Mouse (Mus musculus): ENCODE data around the gene Tmem253. TPM values are rescaled to one million over a fixed set of nuclear protein-coding genes. Genes with fewer than 3 reads are reported as not detected.

Tmem253 gene
- polyA plus RNA-seq, 1 experiment = 0.34 TPM

- no peaks in the 10 kb centered on the region for H3K36me3 ChIP-seq (ENCODE audit: control insufficient read depth, insufficient read depth)
- H3ac ChIP-seq (ENCODE audit: control insufficient read depth, insufficient read length) = peak overlapping the region; percentile 33
- H3K27me3 ChIP-seq (ENCODE audit: control insufficient read depth, insufficient read depth, insufficient read length) = no peaks in the 10 kb centered on the region
- no peak overlapping the region for H3K4me3 ChIP-seq
- TF ChIP-seq USF1 (IDR thresholded peaks at IDR 0.05; ENCODE audit: low read depth) (no peak), POLR2A (IDR thresholded peaks at IDR 0.05; ENCODE audit: insufficient read length, low read depth) (no peak), MYOG (IDR thresholded peaks at IDR 0.05; ENCODE audit: control insufficient read depth in 1 of 3, insufficient read depth in 1 of 3, insufficient read length in 2 of 3, low read depth in 2 of 3) (no peak), MYOD1 (IDR thresholded peaks at IDR 0.05; ENCODE audit: control insufficient read depth in 1 of 3, insufficient read length in 2 of 3, low read depth in 2 of 3) (peak in 1 of 3 experiments; percentile 4), SRF (IDR thresholded peaks at IDR 0.05; ENCODE audit: control insufficient read depth, insufficient read length, low read depth) (no peak), REST (IDR thresholded peaks at IDR 0.05; ENCODE audit: insufficient read depth, insufficient read length) (no peak), E2F4 (IDR thresholded peaks at IDR 0.05; ENCODE audit: insufficient read depth) (no peak), CEBPB (IDR thresholded peaks at IDR 0.05; ENCODE audit: insufficient read depth, poor library complexity, severe bottlenecking) (no peak)
- no peaks in the 10 kb centered on the region for H3K79me2 ChIP-seq (ENCODE audit: control insufficient read depth, insufficient read depth)
- peak overlapping the region; percentile 16 for H3K4me2 ChIP-seq (ENCODE audit: low read depth)
Measured at GRCm38 (mm10) chr14:52013771-52014219, 1.7 kb upstream of the Tmem253 start.

- Histone ChIP-seq H3K36me3 (ENCODE audit: control insufficient read depth, insufficient read depth) (no peaks in the 10 kb centered on the region), H3K27me3 (ENCODE audit: control insufficient read depth, insufficient read depth, insufficient read length) (no peaks in the 10 kb centered on the region), H3K79me2 (ENCODE audit: control insufficient read depth, insufficient read depth) (no peaks in the 10 kb centered on the region), H3ac (ENCODE audit: control insufficient read depth, insufficient read length) (peak overlapping the region; percentile 33), H3K4me2 (ENCODE audit: low read depth) (no peak overlapping the region), H3K4me3 (peak overlapping the region; percentile 39)
- TF ChIP-seq TCF12 (IDR thresholded peaks at IDR 0.05; ENCODE audit: insufficient read depth, poor library complexity, severe bottlenecking) (no peak), CEBPB (IDR thresholded peaks at IDR 0.05; ENCODE audit: insufficient read depth, poor library complexity, severe bottlenecking) (no peak), MYOG (IDR thresholded peaks at IDR 0.05; ENCODE audit: control insufficient read depth in 1 of 3, insufficient read depth in 1 of 3, insufficient read length in 2 of 3, low read depth in 2 of 3) (no peak), E2F4 (IDR thresholded peaks at IDR 0.05; ENCODE audit: insufficient read depth) (no peak), REST (IDR thresholded peaks at IDR 0.05; ENCODE audit: insufficient read depth, insufficient read length) (no peak), POLR2AphosphoS2 (IDR thresholded peaks at IDR 0.05; ENCODE audit: insufficient read length, low read depth) (no peak), USF1 (IDR thresholded peaks at IDR 0.05; ENCODE audit: low read depth) (no peak), MAX (IDR thresholded peaks at IDR 0.05; ENCODE audit: low read depth) (no peak), TCF3 (IDR thresholded peaks at IDR 0.05; ENCODE audit: insufficient read length, low read depth) (no peak), MYOD1 (IDR thresholded peaks at IDR 0.05; ENCODE audit: control insufficient read depth in 1 of 3, insufficient read length in 2 of 3, low read depth in 2 of 3) (no peak)
Measured at GRCm38 (mm10) chr14:52014271-52014760, 1.1 kb upstream of the Tmem253 start.

GRCm38 (mm10) chr14:52014761-52015311 is 622 bp upstream of the Tmem253 start:
- peak overlapping the region; percentile 99 for H3K4me2 ChIP-seq (ENCODE audit: low read depth)
- TF ChIP-seq REST (IDR thresholded peaks at IDR 0.05; ENCODE audit: insufficient read depth, insufficient read length) (no peak), USF1 (IDR thresholded peaks at IDR 0.05; ENCODE audit: low read depth) (no peak), MAX (IDR thresholded peaks at IDR 0.05; ENCODE audit: low read depth) (no peak), POLR2A (IDR thresholded peaks at IDR 0.05; ENCODE audit: insufficient read length, low read depth) (peak; percentile 57), CEBPB (IDR thresholded peaks at IDR 0.05; ENCODE audit: insufficient read depth, poor library complexity, severe bottlenecking) (no peak), TCF12 (IDR thresholded peaks at IDR 0.05; ENCODE audit: insufficient read depth, poor library complexity, severe bottlenecking) (no peak), E2F4 (IDR thresholded peaks at IDR 0.05; ENCODE audit: insufficient read depth) (no peak), POLR2AphosphoS2 (IDR thresholded peaks at IDR 0.05; ENCODE audit: insufficient read length, low read depth) (peak; percentile 71)
- H3ac ChIP-seq (ENCODE audit: control insufficient read depth, insufficient read length) = peak overlapping the region; percentile 33
- H3K4me3 ChIP-seq = peak overlapping the region; percentile 39
- H3K79me2 ChIP-seq (ENCODE audit: control insufficient read depth, insufficient read depth) = no peaks in the 10 kb centered on the region
- H3K27me3 ChIP-seq (ENCODE audit: control insufficient read depth, insufficient read depth, insufficient read length) = no peaks in the 10 kb centered on the region
- H3K36me3 ChIP-seq (ENCODE audit: control insufficient read depth, insufficient read depth) = no peaks in the 10 kb centered on the region

- no peak for TF ChIP-seq E2F4 (IDR thresholded peaks at IDR 0.05; ENCODE audit: insufficient read depth)
- no peak for TF ChIP-seq SRF (IDR thresholded peaks at IDR 0.05; ENCODE audit: control insufficient read depth, insufficient read length, low read depth)
- TF ChIP-seq MYOD1 (IDR thresholded peaks at IDR 0.05; ENCODE audit: control insufficient read depth in 1 of 3, insufficient read length in 2 of 3, low read depth in 2 of 3) = no peak
- no peak for TF ChIP-seq MYOG (IDR thresholded peaks at IDR 0.05; ENCODE audit: control insufficient read depth in 1 of 3, insufficient read depth in 1 of 3, insufficient read length in 2 of 3, low read depth in 2 of 3)
- TF ChIP-seq POLR2A (IDR thresholded peaks at IDR 0.05; ENCODE audit: insufficient read length, low read depth) = no peak
- TF ChIP-seq CEBPB (IDR thresholded peaks at IDR 0.05; ENCODE audit: insufficient read depth, poor library complexity, severe bottlenecking) = no peak
- TF ChIP-seq USF1 (IDR thresholded peaks at IDR 0.05; ENCODE audit: low read depth) = no peak
- no peak for TF ChIP-seq REST (IDR thresholded peaks at IDR 0.05; ENCODE audit: insufficient read depth, insufficient read length)
- TF ChIP-seq POLR2AphosphoS2 (IDR thresholded peaks at IDR 0.05; ENCODE audit: insufficient read length, low read depth) = no peak
- TF ChIP-seq MAX (IDR thresholded peaks at IDR 0.05; ENCODE audit: low read depth) = no peak
- TF ChIP-seq TCF12 (IDR thresholded peaks at IDR 0.05; ENCODE audit: insufficient read depth, poor library complexity, severe bottlenecking) = no peak
- TF ChIP-seq TCF3 (IDR thresholded peaks at IDR 0.05; ENCODE audit: insufficient read length, low read depth) = no peak
- H3K36me3 ChIP-seq (ENCODE audit: control insufficient read depth, insufficient read depth) = no peaks in the 10 kb centered on the region
- no peaks in the 10 kb centered on the region for H3K79me2 ChIP-seq (ENCODE audit: control insufficient read depth, insufficient read depth)
- no peak overlapping the region for H3ac ChIP-seq (ENCODE audit: control insufficient read depth, insufficient read length)
- no peak overlapping the region for H3K4me2 ChIP-seq (ENCODE audit: low read depth)
- H3K27me3 ChIP-seq (ENCODE audit: control insufficient read depth, insufficient read depth, insufficient read length) = no peaks in the 10 kb centered on the region
- H3K4me3 ChIP-seq = no peak overlapping the region
Measured at GRCm38 (mm10) chr14:52016625-52017405, 1.4 kb downstream of the Tmem253 start.
